Mouse (Mus musculus) liver, embryonic 14.5 days (tissue): Measurements from ENCODE around the gene Ly75.

Source experiments
- CTCF ChIP-seq: IDR thresholded peaks from 2 replicates; pipeline ENCODE4 v1.5.1; 2016; ENCODE audit warnings: antibody characterized with exemption, low read depth, control low read depth
- EP300 ChIP-seq: IDR thresholded peaks from 2 replicates; pipeline ENCODE4 v1.6.1; 2016; ENCODE audit warnings: antibody characterized with exemption, low read depth

DNA sequence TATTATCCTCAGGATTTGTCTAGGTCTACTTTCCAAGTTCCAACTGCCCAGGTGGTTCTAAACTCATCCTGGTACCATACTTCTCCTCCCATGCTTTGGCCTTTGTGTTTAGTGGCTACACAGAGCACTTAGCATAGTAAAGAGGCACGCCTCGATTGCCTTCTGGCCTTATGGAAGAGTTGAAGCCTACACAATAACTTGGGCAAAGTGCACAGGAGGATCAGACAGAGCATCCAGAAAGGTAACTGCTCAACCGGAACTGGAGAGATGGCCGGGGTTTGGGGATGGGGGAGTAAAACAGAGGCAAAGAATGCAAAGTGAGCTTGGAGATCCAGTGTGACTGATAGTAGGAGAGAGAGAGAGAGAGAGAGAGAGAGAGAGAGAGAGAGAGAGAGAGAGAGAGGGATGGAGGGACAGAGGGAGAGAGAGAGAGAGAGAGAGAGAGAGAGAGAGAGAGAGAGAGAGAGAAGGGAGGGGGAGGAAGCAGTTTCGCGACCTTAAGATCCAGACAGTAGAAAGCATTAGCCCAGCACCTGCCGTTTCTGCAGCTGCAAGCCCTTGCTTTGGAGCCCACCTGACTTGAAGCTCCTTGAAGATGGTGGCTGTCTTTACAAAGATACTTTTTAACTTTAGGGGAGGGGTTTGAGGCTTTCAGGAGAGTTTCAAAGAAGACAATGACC lies 1.1 kb upstream of the Ly75 start:
- TF ChIP-seq EP300 (no peak), CTCF (no peak)
